Mouse (Mus musculus) myocyte (in vitro differentiated cells): ENCODE data around the gene Add1.

ENCODE experiments used
- CEBPB ChIP-seq: IDR thresholded peaks from 2 replicates; pipeline ENCODE4 v1.6.1; 2011; ENCODE audit warnings: mild to moderate bottlenecking, moderate library complexity; ENCODE audit not compliant: poor library complexity, insufficient read depth, severe bottlenecking
- E2F4 ChIP-seq: IDR thresholded peaks from one replicate; pipeline ENCODE4 v1.6.1; 2011; ENCODE audit warnings: mild to moderate bottlenecking, control low read depth, moderate library complexity; ENCODE audit not compliant: insufficient read depth
- MAX ChIP-seq: IDR thresholded peaks from one replicate; pipeline ENCODE4 v1.6.1; 2011; ENCODE audit warnings: low read depth, mild to moderate bottlenecking, control low read depth
- MYOD1 ChIP-seq, 3 experiments: IDR thresholded peaks; one replicate each; pipeline ENCODE4 v1.6.1; 2011; ENCODE audit warnings: control low read depth in 2 of 3, low read depth in 2 of 3, mild to moderate bottlenecking in 2 of 3, moderate library complexity in 1 of 3; ENCODE audit not compliant: insufficient read length in 2 of 3, control insufficient read depth in 1 of 3
- MYOG ChIP-seq, 3 experiments: IDR thresholded peaks; one replicate each; pipeline ENCODE4 v1.6.1; 2011; ENCODE audit warnings: control low read depth in 2 of 3, low read depth in 2 of 3, mild to moderate bottlenecking in 2 of 3; ENCODE audit not compliant: insufficient read length in 2 of 3, control insufficient read depth in 1 of 3, insufficient read depth in 1 of 3
- POLR2A ChIP-seq: IDR thresholded peaks from one replicate; pipeline ENCODE4 v1.6.1; 2011; ENCODE audit warnings: low read depth, mild to moderate bottlenecking, control low read depth, moderate library complexity; ENCODE audit not compliant: insufficient read length
- POLR2AphosphoS2 ChIP-seq: IDR thresholded peaks from one replicate; pipeline ENCODE4 v1.6.1; 2011; ENCODE audit warnings: low read depth, control low read depth; ENCODE audit not compliant: insufficient read length
- REST ChIP-seq: IDR thresholded peaks from one replicate; pipeline ENCODE4 v1.6.1; 2011; ENCODE audit warnings: mild to moderate bottlenecking, control low read depth, moderate library complexity; ENCODE audit not compliant: insufficient read depth, insufficient read length
- SRF ChIP-seq: IDR thresholded peaks from one replicate; pipeline ENCODE4 v1.6.1; 2011; ENCODE audit warnings: low read depth; ENCODE audit not compliant: control insufficient read depth, insufficient read length
- TCF12 ChIP-seq: IDR thresholded peaks from one replicate; pipeline ENCODE4 v1.6.1; 2011; ENCODE audit warnings: mild to moderate bottlenecking, control low read depth; ENCODE audit not compliant: poor library complexity, insufficient read depth, severe bottlenecking
- TCF3 ChIP-seq: IDR thresholded peaks from one replicate; pipeline ENCODE4 v1.6.1; 2011; ENCODE audit warnings: low read depth, control low read depth; ENCODE audit not compliant: insufficient read length
- USF1 ChIP-seq: IDR thresholded peaks from one replicate; pipeline ENCODE4 v1.6.1; 2011; ENCODE audit warnings: low read depth, mild to moderate bottlenecking, control low read depth, moderate library complexity

GRCm38 (mm10) chr5:34538527-34538926 is 34.9 kb upstream of the Add1 start:
- TF ChIP-seq POLR2A: no peak
- no peak for TF ChIP-seq MAX
- TF ChIP-seq USF1: no peak
- TF ChIP-seq REST: no peak
- no peak for TF ChIP-seq SRF
- no peak for TF ChIP-seq CEBPB
- TF ChIP-seq POLR2AphosphoS2: no peak
- no peak for TF ChIP-seq E2F4
- TF ChIP-seq MYOD1 (IDR thresholded peaks at IDR 0.05; ENCODE audit: control insufficient read depth in 1 of 3, insufficient read length in 2 of 3, low read depth in 2 of 3): no peak
- no peak for TF ChIP-seq TCF3
- no peak for TF ChIP-seq TCF12
- no peak for TF ChIP-seq MYOG (IDR thresholded peaks at IDR 0.05; ENCODE audit: control insufficient read depth in 1 of 3, insufficient read depth in 1 of 3, insufficient read length in 2 of 3, low read depth in 2 of 3)
